Mouse (Mus musculus) E14TG2a.4 (cell line): Measurements from ENCODE around the gene AA792892.
"Not testable (repeated sequence)": the region's sequence is repeated elsewhere in the genome, so short reads cannot be mapped to it uniquely, and the experiment has no call there.

Experiments used
- H3K27me3 ChIP-seq: 2 replicates; pipeline ENCODE4 v1.6.1; 2014; ENCODE audit warnings: low read length, control low read depth; ENCODE audit not compliant: insufficient read depth
- H3K36me3 ChIP-seq: 2 replicates; pipeline ENCODE4 v1.6.1; 2014; ENCODE audit warnings: low read length, control low read depth; ENCODE audit not compliant: insufficient read depth
- H3K4me1 ChIP-seq: replicated peaks from 2 replicates; pipeline ENCODE4 v1.6.1; 2014; ENCODE audit warnings: low read depth, low read length, control low read depth
- H3K4me3 ChIP-seq: replicated peaks from 2 replicates; pipeline ENCODE4 v1.5.1; 2014; ENCODE audit warnings: mild to moderate bottlenecking, low read length
- H3K9me3 ChIP-seq: 2 replicates; pipeline ENCODE4 v1.6.1; 2014; ENCODE audit warnings: low read length, control low read depth

AA792892 gene

DNA sequence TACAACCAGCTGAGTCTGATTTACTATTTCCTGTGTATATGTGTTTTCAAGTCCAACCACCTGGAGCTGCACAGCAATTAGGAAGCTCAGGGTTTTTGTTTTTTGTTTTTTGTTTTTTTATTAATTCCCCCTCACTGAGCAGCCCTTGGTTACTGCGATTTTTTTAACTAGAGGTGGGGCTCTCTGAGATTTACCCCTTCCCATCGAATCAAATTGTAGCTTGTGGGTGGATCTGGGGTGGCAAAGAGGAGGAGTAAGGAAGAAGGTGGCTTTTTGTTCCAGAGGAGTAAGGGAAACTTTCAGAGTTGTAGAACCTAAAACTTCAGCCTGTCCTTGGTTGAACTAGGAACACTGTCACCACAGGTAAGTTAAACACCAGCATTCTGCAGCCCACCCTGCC is at the start of gene AA792892:
Gene AA792892 (plus strand): TSS at position 301 of the 400 bp plus-strand sequence.
- H3K4me1 ChIP-seq, H3K36me3 ChIP-seq, H3K4me3 ChIP-seq, H3K27me3 ChIP-seq, H3K9me3 ChIP-seq: not testable (repeated sequence)

DNA sequence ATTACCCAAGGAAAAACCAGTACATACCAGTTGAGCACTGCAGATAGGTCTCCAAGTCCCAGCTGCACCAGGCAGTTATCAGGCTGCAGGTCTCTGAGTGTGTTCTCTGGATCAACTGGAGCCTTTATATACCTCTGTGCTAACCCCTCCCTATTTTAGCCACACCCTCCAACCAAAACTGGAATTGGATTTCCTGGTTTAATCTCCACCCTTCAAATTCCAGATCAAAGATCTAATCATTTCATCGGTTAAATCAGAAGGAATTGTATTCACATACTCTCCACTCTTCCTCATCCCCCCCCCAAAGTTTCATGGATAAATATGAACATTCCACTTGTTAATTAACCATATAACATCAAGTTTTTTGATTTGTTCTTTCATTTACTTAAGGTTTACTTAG is 32.9 kb upstream of the AA792892 start, which contains the start of gene A430089I19Rik:
Gene A430089I19Rik (minus strand): TSS at position 101 of the 400 bp plus-strand sequence.
- not testable (repeated sequence) for H3K9me3 ChIP-seq, H3K4me3 ChIP-seq, H3K36me3 ChIP-seq, H3K4me1 ChIP-seq, H3K27me3 ChIP-seq

DNA sequence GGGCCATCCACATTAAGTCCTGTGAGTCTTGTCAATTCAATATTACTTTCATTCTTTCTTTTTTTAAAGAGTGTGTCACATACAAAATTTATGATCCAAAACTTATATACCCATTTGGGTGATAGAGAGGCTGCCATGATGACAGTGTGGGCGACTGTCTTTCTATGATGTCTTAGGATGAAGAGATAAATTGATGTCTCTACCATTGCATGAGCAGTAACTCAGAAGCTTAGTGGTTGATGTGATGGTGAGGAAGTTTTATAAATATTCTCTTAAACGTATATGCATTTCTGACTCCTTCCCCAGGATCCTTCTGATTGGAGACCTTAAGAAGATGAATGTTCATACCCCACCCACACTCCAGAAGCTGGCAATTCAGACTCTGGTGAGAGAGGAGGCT is 25.4 kb upstream of the AA792892 start, which contains the start of gene Gm6502:
Gene Gm6502 (plus strand): TSS at position 301 of the 400 bp plus-strand sequence.
- not testable (repeated sequence) for H3K9me3 ChIP-seq, H3K4me1 ChIP-seq, H3K27me3 ChIP-seq, H3K4me3 ChIP-seq, H3K36me3 ChIP-seq
